ENCODE assay signal across 10 mouse cellular contexts in genomic region chr11:95509126-95509717, GRCm38 (mm10). TPM values are rescaled to one million over a fixed set of nuclear protein-coding genes. Genes with fewer than 3 reads are reported as not detected.
A peak's percentile ranks its signal among the peaks of the same experiment; 100 is the strongest.
DNase-seq lines count a peak whose midpoint lies in the region; ATAC-seq and TF ChIP-seq lines count a peak whose summit lies in the region.
"Had no signal": no experiment of that assay in that cellular context is flagged by ENCODE, and none has a peak within 500 bp of the region (broad histone marks: within the 10 kb centered on the region; RNA-seq: fewer than 3 reads in every experiment).

No protein-coding gene starts in this region.

- no peak overlapping the region for H3K27ac ChIP-seq in hindbrain, embryonic 11.5 days (ENCODE audit: low read depth, low read length)
- no peak overlapping the region for H3K27ac ChIP-seq in hindbrain, embryonic 12.5 days
- H3K27ac ChIP-seq in bone marrow, adult 2 months (ENCODE audit: control insufficient read depth, insufficient read depth, low read depth, low read length, poor library complexity): no peak overlapping the region

- H3K4me2 ChIP-seq in hindbrain, embryonic 11.5 days (replicated peaks; ENCODE audit: low read depth, low read length): no peak overlapping the region
- no peak overlapping the region for H3K4me2 ChIP-seq in hindbrain, embryonic 12.5 days (replicated peaks)

- peak; percentile 50 for TF ChIP-seq CTCF in bone marrow, adult 2 months (IDR thresholded peaks at IDR 0.05; ENCODE audit: control insufficient read depth, insufficient read depth, low read length)

- H3K27me3 ChIP-seq in hindbrain, embryonic 11.5 days (ENCODE audit: control insufficient read depth, insufficient read depth, low read length): peaks cover 21% of the 10 kb centered on the region
- peaks cover 35% of the 10 kb centered on the region for H3K27me3 ChIP-seq in hindbrain, embryonic 12.5 days

- DNase-seq in hindbrain, embryonic 11.5 days (ENCODE audit: low spot score): peak; percentile 35
- peak; percentile 14 for DNase-seq in urinary bladder, postnatal 25 days (ENCODE audit: low spot score)
- no peak for DNase-seq in urinary bladder, postnatal 10 days (ENCODE audit: low spot score)
- no peak for DNase-seq in left cerebral cortex, postnatal 4 days
- DNase-seq: right cerebral cortex, postnatal 4 days had no signal

- H3K9me3 ChIP-seq in hindbrain, embryonic 11.5 days (ENCODE audit: control insufficient read depth, low read length): no peaks in the 10 kb centered on the region
- no peaks in the 10 kb centered on the region for H3K9me3 ChIP-seq in hindbrain, embryonic 12.5 days (replicated peaks)

- no peak for TF ChIP-seq POLR2A in bone marrow, adult 2 months (IDR thresholded peaks at IDR 0.05; ENCODE audit: borderline replicate concordance, control insufficient read depth, low read depth, low read length)

- 82% methylated on average over 6 of the region's 6 CpGs for WGBS in hindbrain, embryonic 11.5 days
- 75% methylated on average over 6 of the region's 6 CpGs for WGBS in hindbrain, embryonic 12.5 days
- WGBS in bone marrow, adult 2 months: 56% methylated on average over 6 of the region's 6 CpGs

- no peak overlapping the region for H3K9ac ChIP-seq in hindbrain, embryonic 11.5 days (ENCODE audit: low read depth, low read length)
- no peak overlapping the region for H3K9ac ChIP-seq in hindbrain, embryonic 12.5 days

- no peak for ATAC-seq in hindbrain, embryonic 11.5 days (ENCODE audit: low FRiP score)
- no peak for ATAC-seq in hindbrain, embryonic 12.5 days (ENCODE audit: low FRiP score)
- no peak for ATAC-seq in monocyte, adult 5-6 weeks (replicated peaks; ENCODE audit: insufficient number of reproducible peaks, low FRiP score, low TSS enrichment, poor library complexity, severe bottlenecking)
- ATAC-seq: inflammation-experienced regulatory T-cells, adult 6 months; midbrain, embryonic 16.5 days had no signal

- H3K4me3 ChIP-seq in hindbrain, embryonic 11.5 days (ENCODE audit: low read depth, low read length): no peak overlapping the region
- no peak overlapping the region for H3K4me3 ChIP-seq in hindbrain, embryonic 12.5 days
- H3K4me3 ChIP-seq in bone marrow, adult 2 months (replicated peaks; ENCODE audit: control insufficient read depth, low read depth, low read length): no peak overlapping the region

- H3K4me1 ChIP-seq in hindbrain, embryonic 11.5 days (replicated peaks; ENCODE audit: control insufficient read depth, insufficient read depth, low read length): peaks cover 7% of the 10 kb centered on the region; the same call in 1 of the 2 replicates
- H3K4me1 ChIP-seq in hindbrain, embryonic 12.5 days: peaks cover 24% of the 10 kb centered on the region
- H3K4me1 ChIP-seq in bone marrow, adult 2 months (ENCODE audit: control insufficient read depth, insufficient read depth, low read length): no peaks in the 10 kb centered on the region; the same call in 1 of the 2 replicates

- intact Hi-C loops in left cerebral cortex, postnatal 4 days (cut with DNase I): no loop called here

- H3K36me3 ChIP-seq in hindbrain, embryonic 11.5 days (ENCODE audit: control insufficient read depth, insufficient read depth, low read length): no peaks in the 10 kb centered on the region
- no peaks in the 10 kb centered on the region for H3K36me3 ChIP-seq in hindbrain, embryonic 12.5 days

RNA-seq across cellular contexts. Expression of gene Nxph3, which starts 5.1 kb away (rescaled TPM):
- polyA plus RNA-seq in hindbrain, embryonic 11.5 days (2014; fragmentation: Nextera tagmentation; extraction: Ambion mirVana): 0.22 and 0.69 TPM in 2 replicates
- polyA plus RNA-seq in hindbrain, embryonic 12.5 days (2016; fragmentation: Nextera tagmentation; extraction: Ambion mirVana): 0.75 and 0.81 TPM in 2 replicates
- not detected in 2 replicates for polyA plus RNA-seq in bone marrow, adult 2 months (2011; ENCODE audit: insufficient read depth, insufficient read length, low replicate concordance, missing spikeins)
- total RNA-seq in monocyte, adult 5-6 weeks (2017): not detected in 3 replicates
- 10 to 100 TPM; 40.2 to 44.0 TPM for total RNA-seq in left cerebral cortex, postnatal 4 days (2021)
- polyA plus RNA-seq: inflammation-experienced regulatory T-cells, adult 6 months had no signal

Comparison
In these comparisons a context has a peak if more than half of its experiments do, and no peak if none do; other contexts are left out.
1. DNase-seq: peak in hindbrain, embryonic 11.5 days (single experiment) and urinary bladder, postnatal 25 days (single experiment); none in urinary bladder, postnatal 10 days (single experiment) and left cerebral cortex, postnatal 4 days (single experiment).